Mouse (Mus musculus): ENCODE data around the gene Pex3.

DNA sequence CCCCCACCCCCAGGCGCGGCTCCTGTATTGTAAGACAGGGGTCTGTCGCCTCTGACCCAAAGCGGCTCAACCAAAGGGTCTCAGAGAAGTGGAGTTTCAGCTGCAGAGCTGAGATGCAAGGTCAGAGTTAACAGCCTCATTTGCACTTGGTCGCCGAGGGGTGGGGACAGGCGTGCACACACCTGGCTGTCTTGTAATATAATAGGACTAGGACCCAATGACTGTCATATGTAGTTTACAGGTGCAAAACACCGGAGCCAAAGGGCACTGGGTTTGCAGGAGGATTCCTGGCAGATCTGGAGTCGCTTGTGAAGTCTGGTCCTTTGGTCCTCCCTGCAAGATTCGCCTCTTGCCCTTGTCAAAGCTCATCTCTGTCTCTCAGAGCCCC lies 78.4 kb downstream of the Pex3 start:
- TF ChIP-seq TAL1 (IDR thresholded peaks at IDR 0.05; ENCODE audit: low read length) (no peak), GATA1 (IDR thresholded peaks at IDR 0.05; ENCODE audit: low read length) (no peak)

All from erythroblast, embryonic 14.5 days (primary cell).